7 mouse cellular contexts compared by ENCODE assay signal in the genomic region with DNA sequence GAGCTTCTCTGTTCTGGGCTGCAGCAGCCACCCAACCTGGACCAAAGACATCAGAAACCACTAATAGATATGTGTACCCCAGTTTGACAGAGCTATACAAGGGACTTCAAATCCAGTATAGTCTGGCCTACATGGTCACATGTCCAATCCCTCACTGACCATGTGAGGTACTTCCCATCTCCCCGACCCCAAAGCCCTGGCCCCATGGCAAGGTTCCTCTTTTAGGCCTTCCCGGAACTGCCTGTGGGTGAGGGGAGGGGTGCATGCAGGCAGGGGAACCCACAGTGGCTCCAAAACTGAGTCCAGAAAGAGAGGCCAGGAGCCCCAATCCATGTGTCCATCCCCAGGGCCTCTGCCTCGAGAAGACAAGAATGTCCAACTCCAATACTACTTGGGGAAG. TPM values are rescaled to one million over a fixed set of nuclear protein-coding genes. Genes with fewer than 3 reads are reported as not detected.
DNase-seq lines count a peak whose midpoint lies in the region; ATAC-seq lines count a peak whose summit lies in the region.

No protein-coding gene starts in this region.

- peaks cover 95% of the 10 kb centered on the region for H3K36me3 ChIP-seq in midbrain, embryonic 10.5 days
- H3K36me3 ChIP-seq in midbrain, embryonic 11.5 days (ENCODE audit: control insufficient read depth, insufficient read depth, low read length), result peaks cover 8% of the 10 kb centered on the region
- H3K36me3 ChIP-seq in embryonic facial prominence, embryonic 15.5 days, result peaks cover 38% of the 10 kb centered on the region
- H3K36me3 ChIP-seq in limb, embryonic 15.5 days, result peaks cover 31% of the 10 kb centered on the region

- no peak overlapping the region for H3K4me3 ChIP-seq in midbrain, embryonic 10.5 days
- H3K4me3 ChIP-seq in midbrain, embryonic 11.5 days (ENCODE audit: low read depth, low read length), result no peak overlapping the region
- H3K4me3 ChIP-seq in embryonic facial prominence, embryonic 15.5 days (replicated peaks), result no peak overlapping the region
- H3K4me3 ChIP-seq in limb, embryonic 15.5 days, result no peak overlapping the region

- DNase-seq in midbrain, embryonic 10.5 days (ENCODE audit: low spot score), result no peak
- no peak for DNase-seq in midbrain, embryonic 11.5 days (ENCODE audit: low spot score, missing footprints)
- peak; percentile 65 to 80 for DNase-seq in spleen, postnatal 4 days (ENCODE audit: low spot score in 2 of 2)
- no peak for DNase-seq in right cerebral cortex, postnatal 25 days
- no peak for DNase-seq in adrenal gland, adult 2 months

- no peak for ATAC-seq in midbrain, embryonic 11.5 days (ENCODE audit: low FRiP score)
- ATAC-seq in embryonic facial prominence, embryonic 15.5 days (ENCODE audit: insufficient number of reproducible peaks, low FRiP score, low TSS enrichment, low read depth), result no peak
- ATAC-seq in limb, embryonic 15.5 days (ENCODE audit: insufficient number of reproducible peaks, low FRiP score, low TSS enrichment, low read depth), result no peak

- H3K4me2 ChIP-seq in midbrain, embryonic 11.5 days, result no peak overlapping the region
- peak overlapping the region; percentile 38; the same call in 1 of the 2 replicates for H3K4me2 ChIP-seq in embryonic facial prominence, embryonic 15.5 days (replicated peaks)
- 0 out of 2 replicates have a peak overlapping the region, but pooled peaks have one; percentile 6 for H3K4me2 ChIP-seq in limb, embryonic 15.5 days

- H3K9me3 ChIP-seq in midbrain, embryonic 10.5 days (replicated peaks), result no peaks in the 10 kb centered on the region
- no peaks in the 10 kb centered on the region for H3K9me3 ChIP-seq in midbrain, embryonic 11.5 days (ENCODE audit: control insufficient read depth, low read length)
- no peaks in the 10 kb centered on the region for H3K9me3 ChIP-seq in embryonic facial prominence, embryonic 15.5 days (replicated peaks)
- no peaks in the 10 kb centered on the region for H3K9me3 ChIP-seq in limb, embryonic 15.5 days

- WGBS in midbrain, embryonic 10.5 days, result 77% methylated on average over 3 of the region's 3 CpGs
- 68% methylated on average over 3 of the region's 3 CpGs for WGBS in midbrain, embryonic 11.5 days
- 38% methylated on average over 3 of the region's 3 CpGs for whole genome bisulfite sequencing in embryonic facial prominence, embryonic 15.5 days
- 48% methylated on average over 3 of the region's 3 CpGs for WGBS in limb, embryonic 15.5 days

- peak overlapping the region; percentile 3; the same call in 1 of the 2 replicates for H3K27ac ChIP-seq in midbrain, embryonic 10.5 days (replicated peaks)
- no peak overlapping the region for H3K27ac ChIP-seq in midbrain, embryonic 11.5 days (ENCODE audit: low read depth, low read length)
- H3K27ac ChIP-seq in embryonic facial prominence, embryonic 15.5 days (replicated peaks), result peak overlapping the region; percentile 92
- peak overlapping the region; percentile 93 for H3K27ac ChIP-seq in limb, embryonic 15.5 days

- no peak overlapping the region for H3K9ac ChIP-seq in midbrain, embryonic 11.5 days (ENCODE audit: low read length)
- no peak overlapping the region for H3K9ac ChIP-seq in embryonic facial prominence, embryonic 15.5 days
- H3K9ac ChIP-seq in limb, embryonic 15.5 days, result no peak overlapping the region

- peaks cover 57% of the 10 kb centered on the region for H3K4me1 ChIP-seq in midbrain, embryonic 10.5 days
- peaks cover 15% of the 10 kb centered on the region for H3K4me1 ChIP-seq in midbrain, embryonic 11.5 days (ENCODE audit: control insufficient read depth, insufficient read depth, low read length)
- peaks cover 72% of the 10 kb centered on the region for H3K4me1 ChIP-seq in embryonic facial prominence, embryonic 15.5 days
- peaks cover 72% of the 10 kb centered on the region for H3K4me1 ChIP-seq in limb, embryonic 15.5 days

- no peaks in the 10 kb centered on the region for H3K27me3 ChIP-seq in midbrain, embryonic 10.5 days (ENCODE audit: low read depth, poor library complexity, severe bottlenecking)
- H3K27me3 ChIP-seq in midbrain, embryonic 11.5 days (ENCODE audit: control insufficient read depth, insufficient read depth, low read length), result no peaks in the 10 kb centered on the region
- no peaks in the 10 kb centered on the region for H3K27me3 ChIP-seq in embryonic facial prominence, embryonic 15.5 days
- no peaks in the 10 kb centered on the region for H3K27me3 ChIP-seq in limb, embryonic 15.5 days

RNA-seq across cellular contexts. Expression of gene Ttyh3, which starts 6.8 kb away (rescaled TPM):
- 28.6 and 36.2 TPM in 2 replicates for polyA plus RNA-seq in midbrain, embryonic 10.5 days (2016; fragmentation: Nextera tagmentation; extraction: Ambion mirVana)
- polyA plus RNA-seq in midbrain, embryonic 11.5 days (2014; fragmentation: Nextera tagmentation; extraction: Ambion mirVana), result 42.9 and 46.4 TPM in 2 replicates
- 42.3 and 43.7 TPM in 2 replicates for polyA plus RNA-seq in embryonic facial prominence, embryonic 15.5 days (2015; fragmentation: Nextera tagmentation; extraction: Ambion mirVana)
- polyA plus RNA-seq in limb, embryonic 15.5 days (2015; fragmentation: Nextera tagmentation; extraction: Ambion mirVana), result 29.9 and 34.1 TPM in 2 replicates
- total RNA-seq in adrenal gland, adult 2 months (2021), result 10 to 100 TPM; 48.6 to 95.9 TPM
- 185 and 217 TPM in 2 replicates for polyA plus RNA-seq in adrenal gland, adult 2 months (2012; rRNA removed)

RNA-seq across cellular contexts. Expression of gene Lfng, which starts 35.0 kb away (rescaled TPM):
- polyA plus RNA-seq in midbrain, embryonic 10.5 days (2016; fragmentation: Nextera tagmentation; extraction: Ambion mirVana), result 43.7 and 50.8 TPM in 2 replicates
- polyA plus RNA-seq in midbrain, embryonic 11.5 days (2014; fragmentation: Nextera tagmentation; extraction: Ambion mirVana), result 38.3 and 40.5 TPM in 2 replicates
- polyA plus RNA-seq in embryonic facial prominence, embryonic 15.5 days (2015; fragmentation: Nextera tagmentation; extraction: Ambion mirVana), result 31.8 and 36.0 TPM in 2 replicates
- polyA plus RNA-seq in limb, embryonic 15.5 days (2015; fragmentation: Nextera tagmentation; extraction: Ambion mirVana), result 16.9 and 19.7 TPM in 2 replicates
- total RNA-seq in adrenal gland, adult 2 months (2021), result 10 to 100 TPM in 1 of 2 experiments, 1 to 10 TPM in 1; 9.5 to 14.5 TPM
- polyA plus RNA-seq in adrenal gland, adult 2 months (2012; rRNA removed), result 59.0 and 60.2 TPM in 2 replicates

Comparison
In these comparisons a context has a peak if more than half of its experiments do, and no peak if none do; other contexts are left out.
1. DNase-seq: peak in spleen, postnatal 4 days (2 of 2); none in midbrain, embryonic 10.5 days (single experiment), midbrain, embryonic 11.5 days (single experiment), right cerebral cortex, postnatal 25 days (single experiment) and adrenal gland, adult 2 months (single experiment).